Mouse (Mus musculus): ENCODE results near the gene Lif. TPM values are rescaled to one million over a fixed set of nuclear protein-coding genes. Genes with fewer than 3 reads are reported as not detected.
A peak's percentile ranks its signal among the peaks of the same experiment; 100 is the strongest.

Gene Lif
- total RNA-seq, 1 experiment = 7.9 TPM

GRCm38 (mm10) chr11:4224223-4224622 lies 33.1 kb upstream of the Lif start:
- Histone ChIP-seq H3K4me1 (ENCODE audit: control insufficient read depth in 2 of 2, insufficient read depth in 2 of 2, low read length in 2 of 2, poor library complexity in 1 of 2) (peaks cover 0 to 25% of the 10 kb centered on the region in 2 experiments; a peak in 2 of 4 replicates), H3K27ac (ENCODE audit: insufficient read depth, low read depth, low read length, poor library complexity, severe bottlenecking) (no peak overlapping the region), H3K4me3 (ENCODE audit: insufficient read depth in 1 of 2, low read depth in 1 of 2, low read length in 2 of 2, poor library complexity in 1 of 2, severe bottlenecking in 1 of 2) (no peak overlapping the region), H3K36me3 (ENCODE audit: control insufficient read depth, insufficient read depth, low read length, poor library complexity, severe bottlenecking) (peaks cover 10% of the 10 kb centered on the region; the same call in 1 of the 2 replicates), H3K9me3 (ENCODE audit: control insufficient read depth, insufficient read depth, low read depth, low read length) (no peaks in the 10 kb centered on the region), H3K9ac (ENCODE audit: insufficient read depth, low read depth, low read length, poor library complexity, severe bottlenecking) (no peak overlapping the region)
- no peak for DNase-seq (ENCODE audit: low read depth, low spot score)
- no peak for TF ChIP-seq HCFC1 (IDR thresholded peaks at IDR 0.05; ENCODE audit: borderline replicate concordance, insufficient read depth, low read length)
- no peak for TF ChIP-seq MAFK (IDR thresholded peaks at IDR 0.05; ENCODE audit: insufficient read depth, low read depth, low read length)
- TF ChIP-seq ZC3H11A (IDR thresholded peaks at IDR 0.05; ENCODE audit: borderline replicate concordance, low read depth, low read length) = no peak
- no peak for TF ChIP-seq CHD2 (IDR thresholded peaks at IDR 0.05; ENCODE audit: low read depth, low read length)
- no peak for TF ChIP-seq ZNF384 (IDR thresholded peaks at IDR 0.05; ENCODE audit: low read depth, low read length)
- in situ Hi-C loops (cut with MboI; ENCODE audit: low sequenced_read_pairs in 2 of 2, unreplicated experiment in 2 of 2) = loop anchor here in 1 of 2 experiments (5.0 kb wide), 1 partner anchor 33 kb away; the partner anchor contains the start of gene Lif

GRCm38 (mm10) chr11:4226569-4227325 lies 30.6 kb upstream of the Lif start:
- no peaks in the 10 kb centered on the region for H3K36me3 ChIP-seq (ENCODE audit: control insufficient read depth, insufficient read depth, low read length, poor library complexity, severe bottlenecking)
- in situ Hi-C loops (cut with MboI; ENCODE audit: low sequenced_read_pairs in 2 of 2, unreplicated experiment in 2 of 2) = no loop called here
- no peak overlapping the region for H3K4me3 ChIP-seq (ENCODE audit: insufficient read depth in 1 of 2, low read depth in 1 of 2, low read length in 2 of 2, poor library complexity in 1 of 2, severe bottlenecking in 1 of 2)
- no peak overlapping the region for H3K27ac ChIP-seq (ENCODE audit: insufficient read depth, low read depth, low read length, poor library complexity, severe bottlenecking)
- no peaks in the 10 kb centered on the region for H3K9me3 ChIP-seq (ENCODE audit: control insufficient read depth, insufficient read depth, low read depth, low read length)
- DNase-seq (ENCODE audit: low read depth, low spot score) = no peak
- no peak for TF ChIP-seq HCFC1 (IDR thresholded peaks at IDR 0.05; ENCODE audit: borderline replicate concordance, insufficient read depth, low read length)
- TF ChIP-seq ZC3H11A (IDR thresholded peaks at IDR 0.05; ENCODE audit: borderline replicate concordance, low read depth, low read length) = no peak
- TF ChIP-seq MAFK (IDR thresholded peaks at IDR 0.05; ENCODE audit: insufficient read depth, low read depth, low read length) = no peak
- no peak for TF ChIP-seq ZNF384 (IDR thresholded peaks at IDR 0.05; ENCODE audit: low read depth, low read length)
- no peak for TF ChIP-seq CHD2 (IDR thresholded peaks at IDR 0.05; ENCODE audit: low read depth, low read length)
- H3K9ac ChIP-seq (ENCODE audit: insufficient read depth, low read depth, low read length, poor library complexity, severe bottlenecking) = no peak overlapping the region
- H3K4me1 ChIP-seq (ENCODE audit: control insufficient read depth in 2 of 2, insufficient read depth in 2 of 2, low read length in 2 of 2, poor library complexity in 1 of 2) = peaks cover 3 to 13% of the 10 kb centered on the region in 2 experiments; a peak in 2 of 4 replicates

DNA sequence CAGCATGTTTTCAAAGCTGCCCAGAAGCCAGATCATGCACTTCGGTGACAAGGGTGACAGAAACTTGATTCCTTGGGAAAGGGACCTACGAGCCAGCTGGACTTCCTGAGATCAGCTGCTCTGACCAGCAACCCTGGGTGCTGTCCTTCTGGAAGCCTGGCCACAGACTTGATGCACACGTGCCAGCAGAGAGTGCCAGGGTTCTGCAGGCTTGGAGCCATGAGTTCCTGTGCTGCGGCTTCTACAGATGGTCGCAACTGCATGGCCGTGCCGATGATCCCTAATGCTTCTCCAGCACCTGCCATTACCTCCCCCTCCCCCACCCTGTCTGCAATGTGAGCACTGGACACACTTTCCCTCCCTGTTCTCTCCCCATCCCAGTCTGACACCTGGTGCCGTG lies 28.9 kb upstream of the Lif start:
- peaks cover 3 to 10% of the 10 kb centered on the region in 2 experiments; a peak in 2 of 4 replicates for H3K4me1 ChIP-seq (ENCODE audit: control insufficient read depth in 2 of 2, insufficient read depth in 2 of 2, low read length in 2 of 2, poor library complexity in 1 of 2)
- TF ChIP-seq ZNF384 (IDR thresholded peaks at IDR 0.05; ENCODE audit: low read depth, low read length) (no peak), HCFC1 (IDR thresholded peaks at IDR 0.05; ENCODE audit: borderline replicate concordance, insufficient read depth, low read length) (no peak), CHD2 (IDR thresholded peaks at IDR 0.05; ENCODE audit: low read depth, low read length) (no peak), MAFK (IDR thresholded peaks at IDR 0.05; ENCODE audit: insufficient read depth, low read depth, low read length) (no peak), ZC3H11A (IDR thresholded peaks at IDR 0.05; ENCODE audit: borderline replicate concordance, low read depth, low read length) (no peak)
- H3K36me3 ChIP-seq (ENCODE audit: control insufficient read depth, insufficient read depth, low read length, poor library complexity, severe bottlenecking) = no peaks in the 10 kb centered on the region
- H3K4me3 ChIP-seq (ENCODE audit: insufficient read depth in 1 of 2, low read depth in 1 of 2, low read length in 2 of 2, poor library complexity in 1 of 2, severe bottlenecking in 1 of 2) = no peak overlapping the region
- DNase-seq (ENCODE audit: low read depth, low spot score) = no peak
- H3K9me3 ChIP-seq (ENCODE audit: control insufficient read depth, insufficient read depth, low read depth, low read length) = no peaks in the 10 kb centered on the region
- no peak overlapping the region for H3K27ac ChIP-seq (ENCODE audit: insufficient read depth, low read depth, low read length, poor library complexity, severe bottlenecking)
- H3K9ac ChIP-seq (ENCODE audit: insufficient read depth, low read depth, low read length, poor library complexity, severe bottlenecking) = no peak overlapping the region
- in situ Hi-C loops (cut with MboI; ENCODE audit: low sequenced_read_pairs in 2 of 2, unreplicated experiment in 2 of 2) = no loop called here

DNA sequence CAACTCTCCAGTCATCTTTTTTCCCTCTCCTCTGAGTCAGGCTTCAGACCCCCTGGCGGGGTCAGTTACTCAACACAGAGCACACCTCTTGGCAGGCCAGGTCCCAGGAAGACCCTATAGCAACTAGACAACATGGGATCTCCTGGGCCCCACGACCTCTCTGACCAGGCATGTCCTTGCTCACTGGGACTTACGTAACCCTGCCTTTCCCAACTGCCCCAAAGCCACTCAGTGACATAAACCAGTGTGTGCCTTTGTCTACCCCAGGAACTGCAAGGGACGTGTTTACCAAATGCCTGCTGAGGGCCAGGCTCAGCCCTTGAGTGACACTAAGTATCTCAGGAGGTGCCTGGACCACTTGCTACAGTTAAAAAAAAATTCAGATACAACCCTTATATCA lies 27.5 kb upstream of the Lif start:
- no peak overlapping the region for H3K9ac ChIP-seq (ENCODE audit: insufficient read depth, low read depth, low read length, poor library complexity, severe bottlenecking)
- H3K36me3 ChIP-seq (ENCODE audit: control insufficient read depth, insufficient read depth, low read length, poor library complexity, severe bottlenecking) = no peaks in the 10 kb centered on the region
- H3K27ac ChIP-seq (ENCODE audit: insufficient read depth, low read depth, low read length, poor library complexity, severe bottlenecking) = no peak overlapping the region
- no peak for TF ChIP-seq MAFK (IDR thresholded peaks at IDR 0.05; ENCODE audit: insufficient read depth, low read depth, low read length)
- TF ChIP-seq ZNF384 (IDR thresholded peaks at IDR 0.05; ENCODE audit: low read depth, low read length) = no peak
- no peak for TF ChIP-seq CHD2 (IDR thresholded peaks at IDR 0.05; ENCODE audit: low read depth, low read length)
- no peak for TF ChIP-seq ZC3H11A (IDR thresholded peaks at IDR 0.05; ENCODE audit: borderline replicate concordance, low read depth, low read length)
- TF ChIP-seq HCFC1 (IDR thresholded peaks at IDR 0.05; ENCODE audit: borderline replicate concordance, insufficient read depth, low read length) = no peak
- DNase-seq (ENCODE audit: low read depth, low spot score) = no peak
- H3K4me3 ChIP-seq (ENCODE audit: insufficient read depth in 1 of 2, low read depth in 1 of 2, low read length in 2 of 2, poor library complexity in 1 of 2, severe bottlenecking in 1 of 2) = peak overlapping the region in 1 of 2 experiments; percentile 35; a peak in 1 of 4 replicates
- H3K9me3 ChIP-seq (ENCODE audit: control insufficient read depth, insufficient read depth, low read depth, low read length) = no peaks in the 10 kb centered on the region
- H3K4me1 ChIP-seq (ENCODE audit: control insufficient read depth in 2 of 2, insufficient read depth in 2 of 2, low read length in 2 of 2, poor library complexity in 1 of 2) = peaks cover 0 to 3% of the 10 kb centered on the region in 2 experiments; a peak in 1 of 4 replicates
- in situ Hi-C loops (cut with MboI; ENCODE audit: low sequenced_read_pairs in 2 of 2, unreplicated experiment in 2 of 2) = no loop called here

Data from ES-E14 (cell line).